Mouse (Mus musculus) gastrocnemius, postnatal 14 days (tissue): Measurements from ENCODE around the gene Adipoq. TPM values are rescaled to one million over a fixed set of nuclear protein-coding genes. Genes with fewer than 3 reads are reported as not detected.
"Not testable (repeated sequence)": the region's sequence is repeated elsewhere in the genome, so short reads cannot be mapped to it uniquely, and the experiment has no call there.

ENCODE experiments used
- DNase-seq: peaks from one replicate; pipeline ENCODE4 v3.0.0; 2021; ENCODE audit warnings: mixed read lengths
- intact Hi-C: fragments of 180-260 bp; cut with DNase I; formaldehyde crosslinking; loops from one replicate; pipeline ENCODE4 v1.15.1; 2025; ENCODE audit warnings: low total_unique reads
- long read RNA-seq, 2 experiments: library from polyadenylated mRNA; stranded (forward); transcript quantifications; one replicate each; pipeline ENCODE4 v2.0.0; 2021
- total RNA-seq, 2 experiments: library from RNA; stranded (reverse); gene quantifications; 2 replicates each; pipeline ENCODE4 v1.2.3; 2021

Adipoq gene
- total RNA-seq = 1 to 10 TPM in 1 of 2 experiments, under 1 TPM in 1; 0.93 to 3.9 TPM
- long read RNA-seq, experiment 1 = 0 reads
- long read RNA-seq, experiment 2, partial matches to known transcripts = 2 of 5 reads
- long read RNA-seq, experiment 2, other reads (novel, unspliced or antisense) = 0 of 5 reads

GRCm38 (mm10) chr16:23146280-23146679 lies at the start of gene Adipoq:
Adipoq (plus strand) TSS chr16:23146536.
- intact Hi-C loops = loop anchor here (5.0 kb wide), 1 partner anchor 256 kb away; no protein-coding TSS in a partner anchor
- no peak for DNase-seq

- intact Hi-C loops, DNase-seq: not testable (repeated sequence)
Observed at GRCm38 (mm10) chr16:23096886-23097285, 49.5 kb upstream of the Adipoq start.

- intact Hi-C loops, DNase-seq: not testable (repeated sequence)
Observed at GRCm38 (mm10) chr16:23097290-23098104, 48.8 kb upstream of the Adipoq start.

- intact Hi-C loops, DNase-seq: not testable (repeated sequence)
Observed at GRCm38 (mm10) chr16:23098105-23098452, 48.3 kb upstream of the Adipoq start.

- intact Hi-C loops = no loop called here
- DNase-seq = no peak
Observed at GRCm38 (mm10) chr16:23099632-23100031, 46.7 kb upstream of the Adipoq start.

GRCm38 (mm10) chr16:23100099-23100575 lies 46.2 kb upstream of the Adipoq start:
- peak; percentile 26 for DNase-seq
- intact Hi-C loops = no loop called here

- DNase-seq = no peak
- intact Hi-C loops = no loop called here
Observed at GRCm38 (mm10) chr16:23100613-23101012, 45.7 kb upstream of the Adipoq start.

- DNase-seq = no peak
- intact Hi-C loops = loop anchor here (2.0 kb wide), 1 partner anchor 26 kb away; no protein-coding TSS in a partner anchor
Observed at GRCm38 (mm10) chr16:23102340-23103037, 43.8 kb upstream of the Adipoq start.

- intact Hi-C loops = loop anchor here (2.0 kb wide), 1 partner anchor 26 kb away; no protein-coding TSS in a partner anchor
- no peak for DNase-seq
Observed at GRCm38 (mm10) chr16:23103038-23103745, 43.1 kb upstream of the Adipoq start.

- no peak for DNase-seq
- intact Hi-C loops = loop anchor here (2.0 kb wide), 1 partner anchor 25 kb away; no protein-coding TSS in a partner anchor
Observed at GRCm38 (mm10) chr16:23103841-23104240, 42.5 kb upstream of the Adipoq start.

GRCm38 (mm10) chr16:23106121-23106520 lies 40.2 kb upstream of the Adipoq start:
- DNase-seq = no peak
- intact Hi-C loops = no loop called here

GRCm38 (mm10) chr16:23107231-23107942 lies 38.9 kb upstream of the Adipoq start, which contains the start of gene Eif4a2:
Eif4a2 (plus strand) TSS chr16:23107444.
- DNase-seq = peak; percentile 93
- intact Hi-C loops = no loop called here

GRCm38 (mm10) chr16:23107946-23108759 lies 38.2 kb upstream of the Adipoq start:
- intact Hi-C loops = no loop called here

GRCm38 (mm10) chr16:23108943-23109342 lies 37.4 kb upstream of the Adipoq start:
- no peak for DNase-seq
- intact Hi-C loops = no loop called here

More at GRCm38 (mm10) chr16:23107946-23108759, 38.2 kb upstream of the Adipoq start:
- peak; percentile 87 for DNase-seq

GRCm38 (mm10) chr16:23109350-23110280 lies 36.7 kb upstream of the Adipoq start:
- DNase-seq = no peak
- intact Hi-C loops = no loop called here

GRCm38 (mm10) chr16:23112348-23112747 lies 34.0 kb upstream of the Adipoq start:
- intact Hi-C loops = no loop called here
- DNase-seq = no peak

GRCm38 (mm10) chr16:23112861-23113435 lies 33.4 kb upstream of the Adipoq start:
- DNase-seq = no peak
- intact Hi-C loops = no loop called here
